15 mouse cellular contexts compared by ENCODE assay signal in the genomic region with DNA sequence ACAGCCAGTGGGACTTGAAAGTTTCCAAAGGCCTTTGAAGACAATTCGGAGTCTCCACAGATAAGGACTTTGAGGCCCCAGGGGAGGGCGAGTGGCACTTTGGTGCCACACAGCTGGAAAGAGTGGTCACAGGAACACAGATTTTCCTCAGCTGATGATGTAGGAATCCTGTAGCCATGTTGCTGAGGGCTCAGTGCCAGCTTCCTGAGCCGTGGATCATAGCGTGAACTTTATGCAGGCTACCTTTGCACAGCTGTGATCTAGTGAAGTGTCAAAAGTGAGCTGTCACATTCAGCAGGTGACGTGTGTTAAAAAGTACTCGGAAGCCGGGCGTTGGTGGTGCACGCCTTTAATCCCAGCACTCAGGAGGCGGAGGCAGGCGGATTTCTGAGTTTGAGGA. TPM values are rescaled to one million over a fixed set of nuclear protein-coding genes. Genes with fewer than 3 reads are reported as not detected.
DNase-seq lines count a peak whose midpoint lies in the region; ATAC-seq and TF ChIP-seq lines count a peak whose summit lies in the region.
"Had no signal": no experiment of that assay in that cellular context is flagged by ENCODE, and none has a peak within 500 bp of the region (broad histone marks: within the 10 kb centered on the region; RNA-seq: fewer than 3 reads in every experiment).

No protein-coding gene starts in this region.

- peaks cover 39% of the 10 kb centered on the region for H3K79me2 ChIP-seq in liver, adult 2 months (ENCODE audit: control insufficient read depth, insufficient read depth, low read length)

- peak overlapping the region; percentile 14 to 68; a peak in 2 of 4 replicates for H3K27ac ChIP-seq in heart, embryonic 14.5 days (replicated peaks in 1 of 2; ENCODE audit: control insufficient read depth in 1 of 2, insufficient read depth in 1 of 2, low read depth in 2 of 2, low read length in 2 of 2)
- H3K27ac ChIP-seq in liver, adult 2 months (replicated peaks; ENCODE audit: insufficient read depth, low read depth, low read length), result no peak overlapping the region
- no peak overlapping the region for H3K27ac ChIP-seq in liver, embryonic 12.5 days
- H3K27ac ChIP-seq in stomach, embryonic 16.5 days (ENCODE audit: low read length), result peak overlapping the region; percentile 15; the same call in 1 of the 2 replicates
- H3K27ac ChIP-seq: limb, embryonic 13.5 days; neural tube, embryonic 13.5 days had no signal

- no peak overlapping the region for H3K4me3 ChIP-seq in heart, embryonic 14.5 days (ENCODE audit: control insufficient read depth in 1 of 2, insufficient read depth in 1 of 2, low read depth in 1 of 2, low read length in 2 of 2)
- no peak overlapping the region for H3K4me3 ChIP-seq in liver, adult 2 months (ENCODE audit: insufficient read depth, low read depth, low read length)
- no peak overlapping the region for H3K4me3 ChIP-seq in liver, embryonic 12.5 days
- H3K4me3 ChIP-seq in stomach, embryonic 16.5 days (replicated peaks; ENCODE audit: low read length), result no peak overlapping the region
- H3K4me3 ChIP-seq: limb, embryonic 13.5 days; megakaryocyte, embryonic 14.5 days; neural tube, embryonic 13.5 days had no signal

- no peak for TF ChIP-seq POLR2A in liver, adult 2 months (IDR thresholded peaks at IDR 0.05; ENCODE audit: extremely low read depth, insufficient read depth, low read length)

- no peak overlapping the region for H3K4me2 ChIP-seq in heart, embryonic 14.5 days (ENCODE audit: low read length)
- H3K4me2 ChIP-seq in liver, embryonic 12.5 days, result no peak overlapping the region
- H3K4me2 ChIP-seq in stomach, embryonic 16.5 days (ENCODE audit: low read depth, low read length), result no peak overlapping the region
- H3K4me2 ChIP-seq: limb, embryonic 13.5 days; neural tube, embryonic 13.5 days had no signal

- no peak for TF ChIP-seq CTCF in liver, adult 2 months (IDR thresholded peaks at IDR 0.05; ENCODE audit: low read depth, low read length)

- intact Hi-C loops in heart, postnatal 25 days (cut with DNase I), result loop anchor here (2.0 kb wide), 1 partner anchor 29 kb away; no protein-coding TSS in a partner anchor

- H3K36me3 ChIP-seq in heart, embryonic 14.5 days (ENCODE audit: control insufficient read depth, insufficient read depth, low read length), result peaks cover 24% of the 10 kb centered on the region
- H3K36me3 ChIP-seq in liver, adult 2 months (ENCODE audit: control insufficient read depth, insufficient read depth, low read length), result no peaks in the 10 kb centered on the region
- H3K36me3 ChIP-seq in liver, embryonic 12.5 days, result peaks cover 29% of the 10 kb centered on the region
- H3K36me3 ChIP-seq in stomach, embryonic 16.5 days (ENCODE audit: control insufficient read depth, insufficient read depth, low read length), result no peaks in the 10 kb centered on the region

- H3K27me3 ChIP-seq in heart, embryonic 14.5 days (ENCODE audit: control insufficient read depth, insufficient read depth, low read length), result no peaks in the 10 kb centered on the region
- H3K27me3 ChIP-seq in liver, adult 2 months (ENCODE audit: control insufficient read depth, insufficient read depth, low read length), result no peaks in the 10 kb centered on the region
- no peaks in the 10 kb centered on the region for H3K27me3 ChIP-seq in liver, embryonic 12.5 days (replicated peaks)
- no peaks in the 10 kb centered on the region for H3K27me3 ChIP-seq in stomach, embryonic 16.5 days (ENCODE audit: control insufficient read depth, insufficient read depth, low read length)
- H3K27me3 ChIP-seq: limb, embryonic 13.5 days; megakaryocyte, embryonic 14.5 days; neural tube, embryonic 13.5 days had no signal

- 40% methylated on average over 11 of the region's 11 CpGs for WGBS in heart, embryonic 14.5 days
- WGBS in liver, adult 2 months, result 75% methylated on average over 11 of the region's 11 CpGs
- 77% methylated on average over 11 of the region's 11 CpGs for WGBS in liver, embryonic 12.5 days (ENCODE audit: insufficient replicate concordance)
- 66% methylated on average over 11 of the region's 11 CpGs for WGBS in stomach, embryonic 16.5 days

- ATAC-seq in heart, embryonic 14.5 days (ENCODE audit: insufficient number of reproducible peaks, insufficient read depth, low FRiP score, low read depth), result no peak
- ATAC-seq in liver, embryonic 12.5 days, result no peak
- no peak for ATAC-seq in stomach, embryonic 16.5 days (ENCODE audit: insufficient read depth, low FRiP score)
- ATAC-seq: forebrain, embryonic 14.5 days had no signal

- H3K9me3 ChIP-seq in heart, embryonic 14.5 days (ENCODE audit: control insufficient read depth, low read length), result no peaks in the 10 kb centered on the region
- no peaks in the 10 kb centered on the region for H3K9me3 ChIP-seq in liver, embryonic 12.5 days (replicated peaks)
- no peaks in the 10 kb centered on the region for H3K9me3 ChIP-seq in stomach, embryonic 16.5 days (replicated peaks; ENCODE audit: control insufficient read depth, low read length)
- H3K9me3 ChIP-seq: limb, embryonic 13.5 days; neural tube, embryonic 13.5 days had no signal

- DNase-seq in adrenal gland, postnatal 10 days, result peak; percentile 22
- no peak for DNase-seq in adrenal gland, adult (ENCODE audit: inconsistent age in 2 of 2, low spot score in 1 of 2)
- DNase-seq in heart, postnatal 25 days (ENCODE audit: low spot score), result no peak
- peak; percentile 66 for DNase-seq in liver, adult 2 months (ENCODE audit: extremely low read depth, low read depth, low spot score)
- DNase-seq in testis, postnatal 10 days (ENCODE audit: low spot score), result no peak
- DNase-seq: cerebellum, postnatal 10 days; embryo, embryonic 11 days; right cerebral cortex, postnatal 4 days had no signal

- H3K4me1 ChIP-seq in heart, embryonic 14.5 days (ENCODE audit: control insufficient read depth in 2 of 2, insufficient read depth in 2 of 2, low read length in 2 of 2), result peaks cover 47 to 73% of the 10 kb centered on the region in 2 experiments
- peaks cover 25% of the 10 kb centered on the region; the same call in 1 of the 2 replicates for H3K4me1 ChIP-seq in liver, adult 2 months (ENCODE audit: control insufficient read depth, insufficient read depth, low read length)
- H3K4me1 ChIP-seq in liver, embryonic 12.5 days, result peaks cover 34% of the 10 kb centered on the region
- H3K4me1 ChIP-seq in stomach, embryonic 16.5 days (ENCODE audit: control insufficient read depth, insufficient read depth, low read length), result peaks cover 19% of the 10 kb centered on the region

- no peak overlapping the region for H3K9ac ChIP-seq in heart, embryonic 14.5 days (ENCODE audit: low read length)
- no peak overlapping the region for H3K9ac ChIP-seq in liver, adult 2 months (ENCODE audit: low read depth, low read length)
- H3K9ac ChIP-seq in liver, embryonic 12.5 days, result no peak overlapping the region
- no peak overlapping the region for H3K9ac ChIP-seq in stomach, embryonic 16.5 days (ENCODE audit: low read length)
- H3K9ac ChIP-seq: limb, embryonic 13.5 days; neural tube, embryonic 13.5 days had no signal

RNA-seq across cellular contexts. Expression of a gene that starts 15.4 kb away (rescaled TPM):
- total RNA-seq in adrenal gland, postnatal 10 days (2021), result 10 to 100 TPM; 40.3 to 89.1 TPM
- polyA plus RNA-seq in heart, embryonic 14.5 days (2014; fragmentation: Nextera tagmentation; extraction: Ambion mirVana), result 30.2 and 36.9 TPM in 2 replicates
- 10 to 100 TPM; 44.8 to 66.4 TPM for total RNA-seq in heart, postnatal 25 days (2021)
- 10.5 and 10.7 TPM in 2 replicates for total RNA-seq in liver, adult 2 months (2014; rRNA removed)
- 22.2 and 40.0 TPM in 2 replicates for polyA plus RNA-seq in liver, adult 2 months (2012; rRNA removed)
- 28.6 and 28.7 TPM in 2 replicates for polyA plus RNA-seq in liver, embryonic 12.5 days (2016; fragmentation: Nextera tagmentation; extraction: Ambion mirVana)
- polyA plus RNA-seq in stomach, embryonic 16.5 days (2015; fragmentation: Nextera tagmentation; extraction: Ambion mirVana), result 18.3 and 20.4 TPM in 2 replicates

RNA-seq across cellular contexts. Expression of a gene that starts 16.0 kb away (rescaled TPM):
- 100 to 1,000 TPM; 137 to 143 TPM for total RNA-seq in adrenal gland, postnatal 10 days (2021)
- 120 and 121 TPM in 2 replicates for polyA plus RNA-seq in heart, embryonic 14.5 days (2014; fragmentation: Nextera tagmentation; extraction: Ambion mirVana)
- 10 to 100 TPM; 54.2 to 58.4 TPM for total RNA-seq in heart, postnatal 25 days (2021)
- total RNA-seq in liver, adult 2 months (2014; rRNA removed), result 30.7 and 34.6 TPM in 2 replicates
- polyA plus RNA-seq in liver, adult 2 months (2012; rRNA removed), result 93.3 and 106 TPM in 2 replicates
- polyA plus RNA-seq in liver, embryonic 12.5 days (2016; fragmentation: Nextera tagmentation; extraction: Ambion mirVana), result 44.6 and 45.7 TPM in 2 replicates
- 111 and 116 TPM in 2 replicates for polyA plus RNA-seq in stomach, embryonic 16.5 days (2015; fragmentation: Nextera tagmentation; extraction: Ambion mirVana)

Comparison
In these comparisons a context has a peak if more than half of its experiments do, and no peak if none do; other contexts are left out.
1. DNase-seq: peak in adrenal gland, postnatal 10 days (single experiment) and liver, adult 2 months (single experiment); none in adrenal gland, adult (0 of 2), heart, postnatal 25 days (single experiment) and testis, postnatal 10 days (single experiment).
2. H3K27ac ChIP-seq: peak in heart, embryonic 14.5 days (2 of 2) and stomach, embryonic 16.5 days (single experiment); none in liver, adult 2 months (single experiment) and liver, embryonic 12.5 days (single experiment).